Mouse (Mus musculus): ENCODE measurements around the gene Soga1.

The Soga1 gene

GRCm38 (mm10) chr2:157079701-157080180 is 687 bp upstream of the Soga1 start:
- no peak for DNase-seq (ENCODE audit: low spot score)

GRCm38 (mm10) chr2:157078059-157078792 is 828 bp downstream of the Soga1 start:
- no peak for DNase-seq (ENCODE audit: low spot score)

- peak; percentile 65 for DNase-seq (ENCODE audit: low spot score)
These were observed 1.4 kb downstream of the Soga1 start for GRCm38 (mm10) chr2:157077641-157078058.

- DNase-seq (ENCODE audit: low spot score), result no peak
These were observed 1.9 kb downstream of the Soga1 start for GRCm38 (mm10) chr2:157077160-157077559.

- no peak for DNase-seq (ENCODE audit: low spot score)
These were observed 2.5 kb downstream of the Soga1 start for GRCm38 (mm10) chr2:157076585-157076984.

GRCm38 (mm10) chr2:157075685-157076084 is 3.4 kb downstream of the Soga1 start:
- no peak for DNase-seq (ENCODE audit: low spot score)

- no peak for DNase-seq (ENCODE audit: low spot score)
These were observed 3.8 kb downstream of the Soga1 start for GRCm38 (mm10) chr2:157075226-157075625.

- no peak for DNase-seq (ENCODE audit: low spot score)
These were observed 4.3 kb downstream of the Soga1 start for GRCm38 (mm10) chr2:157074772-157075171.

GRCm38 (mm10) chr2:157074186-157074724 is 4.8 kb downstream of the Soga1 start:
- no peak for DNase-seq (ENCODE audit: low spot score)

GRCm38 (mm10) chr2:157073378-157074052 is 5.5 kb downstream of the Soga1 start:
- no peak for DNase-seq (ENCODE audit: low spot score)

- DNase-seq (ENCODE audit: low spot score), result no peak
These were observed 6.6 kb downstream of the Soga1 start for GRCm38 (mm10) chr2:157072316-157072990.

GRCm38 (mm10) chr2:157071556-157071955 is 7.5 kb downstream of the Soga1 start:
- no peak for DNase-seq (ENCODE audit: low spot score)

- no peak for DNase-seq (ENCODE audit: low spot score)
These were observed 8.7 kb downstream of the Soga1 start for GRCm38 (mm10) chr2:157070365-157070764.

GRCm38 (mm10) chr2:157069755-157070315 is 9.2 kb downstream of the Soga1 start:
- no peak for DNase-seq (ENCODE audit: low spot score)

GRCm38 (mm10) chr2:157069355-157069735 is 9.7 kb downstream of the Soga1 start:
- DNase-seq (ENCODE audit: low spot score), result no peak

- no peak for DNase-seq (ENCODE audit: low spot score)
These were observed 10.2 kb downstream of the Soga1 start for GRCm38 (mm10) chr2:157068701-157069354.

- DNase-seq (ENCODE audit: low spot score), result no peak
These were observed 12.2 kb downstream of the Soga1 start for GRCm38 (mm10) chr2:157066731-157067430.

- DNase-seq (ENCODE audit: low spot score), result no peak
These were observed 13.2 kb downstream of the Soga1 start for GRCm38 (mm10) chr2:157065879-157066226.

GRCm38 (mm10) chr2:157064978-157065878 is 13.8 kb downstream of the Soga1 start:
- no peak for DNase-seq (ENCODE audit: low spot score)

GRCm38 (mm10) chr2:157064136-157064535 is 14.9 kb downstream of the Soga1 start:
- DNase-seq (ENCODE audit: low spot score), result no peak
